ENCODE assay signal across 23 mouse cellular contexts in the genomic region with DNA sequence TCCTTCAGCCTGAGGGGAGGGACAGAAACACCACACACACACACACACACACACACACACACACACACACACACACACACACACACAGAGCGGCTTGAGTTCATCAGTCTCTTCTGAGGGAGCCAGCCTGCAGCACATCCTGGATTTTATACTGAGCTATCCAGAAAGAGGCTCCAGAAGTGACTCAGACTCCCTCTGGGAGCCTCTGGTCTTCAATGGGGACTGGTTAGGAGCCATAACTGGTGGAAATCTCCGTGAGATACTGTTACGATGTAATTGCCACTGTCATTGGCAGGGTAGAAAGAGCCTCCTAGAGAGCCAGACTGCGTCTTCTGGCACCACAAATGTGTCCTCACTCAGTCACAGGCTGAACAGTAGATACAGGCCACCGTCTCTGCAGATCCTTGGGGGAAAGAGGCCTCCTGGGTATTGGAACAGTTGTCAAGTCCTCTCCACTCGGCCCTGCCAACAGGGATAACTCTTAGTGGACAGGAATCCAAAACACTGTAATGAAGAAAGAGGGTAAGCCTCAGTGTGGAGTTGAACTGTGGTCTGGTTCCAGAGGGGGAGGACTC. TPM values are rescaled to one million over a fixed set of nuclear protein-coding genes. Genes with fewer than 3 reads are reported as not detected.
A peak's percentile ranks its signal among the peaks of the same experiment; 100 is the strongest.
DNase-seq lines count a peak whose midpoint lies in the region; ATAC-seq and TF ChIP-seq lines count a peak whose summit lies in the region.
"Had no signal": no experiment of that assay in that cellular context is flagged by ENCODE, and none has a peak within 500 bp of the region (broad histone marks: within the 10 kb centered on the region; RNA-seq: fewer than 3 reads in every experiment).

No protein-coding gene starts in this region.

- H3K4me1 ChIP-seq in heart, embryonic 12.5 days (replicated peaks): peaks cover 19% of the 10 kb centered on the region

- H3K79me2 ChIP-seq in C2C12 (ENCODE audit: control insufficient read depth, insufficient read depth): peaks cover 2% of the 10 kb centered on the region

- H3K36me3 ChIP-seq in heart, embryonic 12.5 days: no peaks in the 10 kb centered on the region
- no peaks in the 10 kb centered on the region for H3K36me3 ChIP-seq in C2C12 (ENCODE audit: control insufficient read depth, insufficient read depth)
- H3K36me3 ChIP-seq: forebrain, embryonic 10.5 days; forebrain, embryonic 15.5 days; G1E; heart, embryonic 13.5 days had no signal

- no peak for ATAC-seq in heart, embryonic 12.5 days (ENCODE audit: insufficient number of reproducible peaks, low FRiP score)
- ATAC-seq: activated CD4-positive, CD25-positive, alpha-beta regulatory T cell, adult 4 months; forebrain, embryonic 15.5 days; hindbrain, postnatal 0 days; inflammation-experienced regulatory T-cells, adult 6 months; intestine, embryonic 16.5 days had no signal

- H3K79me3 ChIP-seq in C2C12 (ENCODE audit: low read depth): peaks cover 2% of the 10 kb centered on the region

- no peak overlapping the region for H3ac ChIP-seq in C2C12 (ENCODE audit: control insufficient read depth, insufficient read length, low read depth)

- no peak overlapping the region for H3K4me2 ChIP-seq in heart, embryonic 12.5 days
- H3K4me2 ChIP-seq: forebrain, embryonic 15.5 days; heart, embryonic 13.5 days; hindbrain, embryonic 14.5 days had no signal

- H3K9ac ChIP-seq in heart, embryonic 12.5 days: no peak overlapping the region
- H3K9ac ChIP-seq: forebrain, embryonic 15.5 days; heart, embryonic 13.5 days; hindbrain, embryonic 14.5 days had no signal

- peak; percentile 80 for DNase-seq in heart, adult 11 months
- peak; percentile 50 for DNase-seq in NIH3T3 (ENCODE audit: low read depth)
- DNase-seq in layer of hippocampus, postnatal 36 days: no peak
- no peak for DNase-seq in left cerebral cortex, adult 11 months (ENCODE audit: low spot score)
- DNase-seq: adrenal gland, adult 8-10 months; adrenal gland, postnatal 25 days; cerebellum, adult 11-12 months; cerebellum, adult 8-10 months; cerebellum, postnatal 14 days; heart, adult 18-20 months; heart, postnatal 14 days; heart, postnatal 4 days had no signal

- H3K9me3 ChIP-seq in heart, embryonic 12.5 days (replicated peaks): no peaks in the 10 kb centered on the region
- H3K9me3 ChIP-seq: forebrain, embryonic 15.5 days; G1E; heart, embryonic 13.5 days had no signal

- no peak overlapping the region for H3K4me3 ChIP-seq in heart, embryonic 12.5 days
- H3K4me3 ChIP-seq in C2C12 (ENCODE audit: insufficient read depth, poor library complexity, severe bottlenecking): no peak overlapping the region
- H3K4me3 ChIP-seq: forebrain, embryonic 10.5 days; forebrain, embryonic 15.5 days; heart, embryonic 13.5 days had no signal

- peaks cover 65% of the 10 kb centered on the region for H3K27me3 ChIP-seq in heart, embryonic 12.5 days (replicated peaks)
- peaks cover 7% of the 10 kb centered on the region for H3K27me3 ChIP-seq in C2C12 (ENCODE audit: control insufficient read depth, insufficient read depth, insufficient read length)

- WGBS in heart, embryonic 12.5 days: 62% methylated on average over 6 of the region's 6 CpGs

- no peak overlapping the region for H3K27ac ChIP-seq in heart, embryonic 12.5 days (ENCODE audit: poor library complexity, severe bottlenecking)
- H3K27ac ChIP-seq: forebrain, embryonic 10.5 days; forebrain, embryonic 15.5 days; heart, embryonic 13.5 days; hindbrain, embryonic 14.5 days; hindbrain, postnatal 0 days had no signal

- TF ChIP-seq CTCF in C2C12 (IDR thresholded peaks at IDR 0.05; ENCODE audit: control insufficient read depth, insufficient read depth, insufficient read length): no peak

TF ChIP-seq in C2C12, 6 proteins besides CTCF, POLR2A, EP300 and RAD21:
- no peak for TF ChIP-seq CEBPB (IDR thresholded peaks at IDR 0.05; ENCODE audit: low read depth)
- peak; percentile 53 for TF ChIP-seq MAX (IDR thresholded peaks at IDR 0.05)
- TF ChIP-seq MYOG (IDR thresholded peaks at IDR 0.05; ENCODE audit: control insufficient read depth, extremely low read depth, insufficient read length): no peak
- no peak for TF ChIP-seq FOSL1 (IDR thresholded peaks at IDR 0.05; ENCODE audit: insufficient read depth, low read length, poor library complexity, severe bottlenecking)

RNA-seq across cellular contexts. Expression of gene Arhgef19, which starts 3.7 kb away (rescaled TPM):
- polyA plus RNA-seq in heart, embryonic 12.5 days (2016; fragmentation: Nextera tagmentation; extraction: Ambion mirVana): 2.6 and 3.1 TPM in 2 replicates
- 26.7 TPM for polyA plus RNA-seq in C2C12 (2012; fragmentation: generic; extraction: Trizol)
- total RNA-seq in layer of hippocampus, postnatal 36 days (2021): 10 to 100 TPM; 15.5 to 15.9 TPM
- total RNA-seq: G1E had no signal
- polyA plus RNA-seq: activated CD4-positive, CD25-positive, alpha-beta regulatory T cell, adult 4 months; G1E; inflammation-experienced regulatory T-cells, adult 6 months had no signal

RNA-seq across cellular contexts. Expression of gene Rsg1, which starts 21.9 kb away (rescaled TPM):
- 2.0 and 2.3 TPM in 2 replicates for polyA plus RNA-seq in heart, embryonic 12.5 days (2016; fragmentation: Nextera tagmentation; extraction: Ambion mirVana)
- 1.6 TPM for polyA plus RNA-seq in C2C12 (2012; fragmentation: generic; extraction: Trizol)
- 1 to 10 TPM; 2.7 to 4.1 TPM for total RNA-seq in layer of hippocampus, postnatal 36 days (2021)

Comparison
In these comparisons a context has a peak if more than half of its experiments do, and no peak if none do; other contexts are left out.
1. DNase-seq: peak in heart, adult 11 months (single experiment) and NIH3T3 (single experiment); none in layer of hippocampus, postnatal 36 days (0 of 2) and left cerebral cortex, adult 11 months (single experiment).